9 mouse cellular contexts compared by ENCODE assay signal in genomic region chr13:54945332-54945731, GRCm38 (mm10). TPM values are rescaled to one million over a fixed set of nuclear protein-coding genes. Genes with fewer than 3 reads are reported as not detected.
DNase-seq lines count a peak whose midpoint lies in the region; ATAC-seq and TF ChIP-seq lines count a peak whose summit lies in the region.
"Had no signal": no experiment of that assay in that cellular context is flagged by ENCODE, and none has a peak within 500 bp of the region (broad histone marks: within the 10 kb centered on the region; RNA-seq: fewer than 3 reads in every experiment).

No protein-coding gene starts in this region.

- H3K36me3 ChIP-seq in forebrain, embryonic 15.5 days: no peaks in the 10 kb centered on the region

- no peak overlapping the region for H3K4me2 ChIP-seq in forebrain, embryonic 15.5 days (replicated peaks)

- no peak for ATAC-seq in forebrain, embryonic 15.5 days (replicated peaks)

- TF ChIP-seq POLR2A in lung, adult 2 months (IDR thresholded peaks at IDR 0.05; ENCODE audit: borderline replicate concordance, extremely low read depth, low read depth, low read length): no peak

- H3K4me3 ChIP-seq in lung, adult 2 months (replicated peaks; ENCODE audit: extremely low read depth, low read depth, low read length): no peak overlapping the region
- no peak overlapping the region for H3K4me3 ChIP-seq in forebrain, embryonic 15.5 days

- peak; percentile 7 for DNase-seq in lung, adult 2 months
- no peak for DNase-seq in lung, postnatal 25 days (ENCODE audit: low spot score)
- peak; percentile 56 to 69 for DNase-seq in adrenal gland, postnatal 36 days
- DNase-seq in kidney, postnatal 14 days: peak; percentile 55
- peak; percentile 73 for DNase-seq in testis, postnatal 10 days (ENCODE audit: low spot score)
- no peak for DNase-seq in gastrocnemius, postnatal 25 days
- no peak for DNase-seq in frontal cortex, postnatal 14 days (ENCODE audit: low spot score in 2 of 2)

- H3K9me3 ChIP-seq in forebrain, embryonic 15.5 days: no peaks in the 10 kb centered on the region

- H3K27ac ChIP-seq in forebrain, embryonic 15.5 days (replicated peaks): no peak overlapping the region

- H3K9ac ChIP-seq in forebrain, embryonic 15.5 days (replicated peaks): no peak overlapping the region

- 0 out of 2 replicates have a peak, but pooled peaks cover 3% of the 10 kb centered on the region for H3K27me3 ChIP-seq in forebrain, embryonic 15.5 days

- H3K4me1 ChIP-seq in lung, adult 2 months (ENCODE audit: control insufficient read depth, insufficient read depth, low read length): 0 out of 2 replicates have a peak, but pooled peaks cover 3% of the 10 kb centered on the region
- H3K4me1 ChIP-seq in forebrain, embryonic 15.5 days: peaks cover 43% of the 10 kb centered on the region

- under 1% methylated on average over 4 of the region's 4 CpGs for WGBS in lung, adult 2 months
- 5% methylated on average over 4 of the region's 4 CpGs for WGBS in forebrain, embryonic 15.5 days

- no peak for TF ChIP-seq CTCF in lung, adult 2 months (IDR thresholded peaks at IDR 0.05; ENCODE audit: insufficient read depth, low read length)

RNA-seq across cellular contexts. Expression of gene Unc5a, which starts 3.9 kb away (rescaled TPM):
- 2.9 and 3.7 TPM in 2 replicates for polyA plus RNA-seq in lung, adult 2 months (2012; rRNA removed)
- total RNA-seq in adrenal gland, postnatal 36 days (2021): 1 to 10 TPM; 6.0 to 6.4 TPM
- total RNA-seq in gastrocnemius, postnatal 25 days (2021): 1 to 10 TPM; 8.7 to 9.0 TPM
- polyA plus RNA-seq in forebrain, embryonic 15.5 days (2015; fragmentation: Nextera tagmentation; extraction: Ambion mirVana): 16.6 and 16.9 TPM in 2 replicates
- total RNA-seq: granulocyte monocyte progenitor cell, adult 5-6 weeks had no signal

Comparison
In these comparisons a context has a peak if more than half of its experiments do, and no peak if none do; other contexts are left out.
1. DNase-seq: peak in lung, adult 2 months (single experiment), adrenal gland, postnatal 36 days (2 of 2), kidney, postnatal 14 days (single experiment) and testis, postnatal 10 days (single experiment); none in lung, postnatal 25 days (single experiment), gastrocnemius, postnatal 25 days (single experiment) and frontal cortex, postnatal 14 days (0 of 2).